Mouse (Mus musculus): ENCODE data around the gene Gla.

Gla gene

DNA sequence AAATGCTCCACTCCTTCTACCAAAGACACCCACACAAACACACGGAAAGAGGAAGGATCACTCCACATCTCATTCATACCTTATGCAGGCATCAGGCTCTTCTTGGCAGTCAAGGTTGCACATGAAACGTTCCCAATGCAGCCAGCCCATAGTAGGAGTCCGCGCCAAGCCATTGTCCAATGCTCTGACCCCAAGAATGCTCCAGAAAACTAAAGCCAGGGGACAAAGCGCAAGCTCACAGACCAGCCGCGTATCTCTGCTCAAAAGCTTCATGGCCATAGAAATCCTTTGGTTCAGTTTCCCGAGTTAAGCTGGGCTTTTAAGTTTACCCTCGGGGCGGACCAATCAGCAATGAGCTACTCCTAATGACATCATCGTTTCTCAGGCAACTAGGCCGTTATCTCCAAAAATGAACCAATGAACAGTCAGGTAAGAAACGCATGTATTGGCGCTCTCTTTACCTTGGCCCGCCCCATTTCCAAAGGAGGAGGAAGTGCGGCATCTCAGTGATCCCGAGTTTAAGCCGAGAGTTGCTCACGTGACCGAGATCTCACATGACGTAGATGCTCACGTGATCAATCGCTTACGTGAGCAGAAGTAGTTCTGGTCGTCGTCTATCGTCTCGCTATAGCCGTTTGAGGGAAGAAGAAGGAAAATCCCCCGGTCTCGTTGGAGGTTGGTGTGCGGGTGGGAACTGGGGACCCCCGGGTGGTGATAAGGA, at the start of gene Gla, which contains the start of gene Hnrnph2:
TSS of gene Gla (minus strand) at position 467 of the 721 bp plus-strand sequence.
TSS of gene Hnrnph2 (plus strand) at position 521 of the 721 bp plus-strand sequence.
- DNase-seq (ENCODE audit: low spot score) = peak; percentile 80

DNA sequence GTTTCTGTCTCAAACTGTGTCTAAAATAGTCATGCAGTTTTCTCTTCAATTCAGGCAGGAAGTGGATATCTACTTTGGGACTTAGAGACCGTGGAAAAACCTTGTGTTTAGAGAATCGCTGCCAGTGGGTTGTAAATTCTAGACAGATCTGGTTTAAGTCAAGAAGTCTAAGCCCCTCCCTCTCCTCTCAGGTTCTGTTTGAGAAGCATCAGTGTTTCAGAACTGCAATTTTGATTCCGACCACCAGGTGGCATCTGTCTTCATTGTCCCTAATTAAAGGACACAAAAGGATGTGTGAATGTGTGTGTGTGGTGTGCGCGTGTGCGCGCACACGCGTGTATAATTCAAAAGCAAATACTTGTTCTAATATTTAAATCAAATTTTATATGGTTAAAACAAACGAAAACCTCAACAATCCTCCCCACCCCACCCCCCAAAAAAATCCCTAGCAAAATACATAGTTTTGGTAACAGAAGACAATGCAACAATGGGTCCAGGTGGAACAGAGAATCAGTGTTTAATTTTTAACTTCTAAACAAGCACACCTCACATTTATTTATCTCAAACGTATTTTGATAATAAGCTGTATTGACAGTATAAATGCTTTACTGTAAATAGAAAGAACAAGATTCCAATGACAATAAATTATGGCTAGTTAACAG, 47.2 kb upstream of the Gla start:
- peak; percentile 27 for DNase-seq (ENCODE audit: low spot score)

DNA sequence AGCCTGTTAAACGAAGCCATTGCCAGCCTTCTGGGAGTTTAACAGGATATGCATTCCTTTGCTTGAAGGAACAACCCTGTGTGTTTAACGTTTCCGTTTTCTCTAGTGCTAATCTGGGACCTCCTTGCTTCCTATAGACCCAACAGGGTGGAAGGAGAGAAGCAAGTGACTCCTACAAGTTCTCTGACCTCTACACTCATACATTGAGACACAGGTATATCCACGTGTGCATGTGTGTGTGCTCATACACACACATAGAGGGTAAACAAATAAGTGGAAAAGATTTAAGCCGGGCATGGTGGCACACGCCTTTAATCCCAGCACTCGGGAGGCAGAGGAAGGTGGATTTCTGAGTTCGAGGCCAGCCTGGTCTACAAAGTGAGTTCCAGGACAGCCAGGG, 46.5 kb upstream of the Gla start:
- DNase-seq (ENCODE audit: low spot score) = no peak

- no peak for DNase-seq (ENCODE audit: low spot score)
Measured at GRCm38 (mm10) chrX:134646338-134646737, 45.4 kb upstream of the Gla start.

DNA sequence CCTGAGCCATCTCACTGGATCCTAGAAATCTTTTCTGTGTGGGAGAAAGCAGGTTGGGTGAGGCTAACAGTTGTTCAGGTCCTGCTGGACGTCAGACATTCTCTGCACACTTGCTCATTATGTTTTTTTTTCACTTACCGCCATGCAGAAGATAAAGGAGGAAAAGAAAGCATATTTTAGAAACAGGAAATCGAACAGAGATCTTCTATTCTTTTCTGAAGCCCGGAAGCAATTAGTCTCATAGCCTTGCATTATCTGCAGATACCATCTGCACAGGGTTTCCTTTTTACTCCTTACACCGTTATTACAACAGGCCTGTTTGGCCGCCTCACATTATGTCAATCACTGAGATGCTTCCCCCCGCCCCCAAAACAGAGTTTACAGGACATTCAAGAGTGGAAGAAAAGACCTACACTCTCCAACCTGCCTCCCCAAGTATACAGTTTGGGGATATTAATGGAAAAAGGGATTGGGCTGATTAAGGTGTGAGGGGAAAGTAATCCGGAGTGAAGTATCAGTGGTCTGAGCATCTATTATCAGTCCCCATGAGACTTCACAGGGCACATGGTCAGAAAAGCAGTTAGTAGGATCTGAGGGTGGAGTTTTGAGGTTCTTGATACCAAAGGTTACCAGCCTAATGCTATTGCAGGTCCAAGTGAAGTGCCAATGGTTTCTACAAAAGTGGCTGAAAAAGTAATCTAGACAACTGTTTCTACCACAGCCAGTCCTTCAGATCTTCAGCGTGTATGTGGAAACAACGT, 40.3 kb upstream of the Gla start:
- DNase-seq (ENCODE audit: low spot score) = no peak

- DNase-seq (ENCODE audit: low spot score) = no peak
Measured at GRCm38 (mm10) chrX:134635860-134636259, 34.9 kb upstream of the Gla start.

DNA sequence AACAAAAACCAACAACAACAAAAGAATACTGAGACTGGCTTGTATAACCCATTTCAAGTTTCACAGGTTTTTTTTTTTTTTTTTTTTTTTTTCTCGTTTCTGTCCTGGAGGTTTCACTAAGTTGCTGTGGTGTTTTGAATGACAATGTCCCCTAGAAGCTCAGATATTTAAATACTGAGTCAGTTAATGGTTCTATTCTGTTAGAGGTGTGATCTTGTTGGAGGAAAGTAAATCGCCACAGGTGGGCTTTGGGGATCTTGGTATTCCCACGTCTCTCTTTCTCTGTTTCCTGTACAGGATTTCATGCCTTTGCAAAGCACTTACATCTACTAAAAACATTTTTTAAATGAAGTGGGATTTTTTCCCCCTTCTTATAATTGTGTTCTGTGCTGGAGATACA, 34.2 kb upstream of the Gla start:
- DNase-seq (ENCODE audit: low spot score) = no peak

GRCm38 (mm10) chrX:134632710-134633109, 31.8 kb upstream of the Gla start:
- DNase-seq (ENCODE audit: low spot score) = no peak

- no peak for DNase-seq (ENCODE audit: low spot score)
Measured at GRCm38 (mm10) chrX:134628200-134628599, 27.3 kb upstream of the Gla start.

DNA sequence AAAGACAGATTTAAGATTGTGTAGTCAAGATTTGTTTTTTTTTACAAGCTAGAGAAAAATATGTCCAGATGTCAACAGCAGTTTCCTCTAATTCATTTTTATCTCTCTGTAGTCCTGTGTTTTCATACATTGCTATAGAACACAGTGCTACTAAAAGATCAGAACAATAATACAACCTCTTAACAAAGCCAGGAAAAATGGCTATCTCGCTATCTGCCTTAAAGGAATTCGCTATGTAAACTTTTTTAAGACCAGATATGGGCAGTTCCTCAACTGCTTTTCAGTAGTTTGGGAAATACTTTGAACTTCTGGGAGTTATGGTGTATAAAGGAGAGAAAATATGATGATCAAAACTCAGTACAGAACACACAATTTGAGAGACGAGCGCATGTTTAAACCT, 22.4 kb upstream of the Gla start:
- DNase-seq (ENCODE audit: low spot score) = no peak

DNA sequence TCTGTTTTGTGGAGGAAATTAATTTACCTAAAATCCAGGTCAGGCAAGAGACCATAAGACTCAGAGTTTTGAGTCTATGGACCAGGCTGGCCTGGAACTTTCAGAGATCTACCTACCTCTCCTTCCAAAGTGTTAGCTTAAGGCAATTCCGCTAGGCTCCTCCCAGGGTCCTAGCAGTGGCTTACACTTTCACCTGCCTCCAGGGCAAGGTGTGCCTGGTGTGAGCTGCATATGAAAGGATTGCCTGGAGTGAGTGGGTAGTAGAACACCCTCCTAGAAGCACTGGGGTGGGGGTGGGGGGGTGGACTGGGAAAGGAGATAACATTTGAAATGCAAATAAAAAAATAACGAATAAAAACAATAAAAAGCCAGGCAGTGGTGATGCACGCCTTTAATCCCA, 20.8 kb upstream of the Gla start:
- no peak for DNase-seq (ENCODE audit: low spot score)

GRCm38 (mm10) chrX:134620254-134620865, 19.4 kb upstream of the Gla start:
- no peak for DNase-seq (ENCODE audit: low spot score)

- no peak for DNase-seq (ENCODE audit: low spot score)
Measured at GRCm38 (mm10) chrX:134619695-134620094, 18.8 kb upstream of the Gla start.

DNA sequence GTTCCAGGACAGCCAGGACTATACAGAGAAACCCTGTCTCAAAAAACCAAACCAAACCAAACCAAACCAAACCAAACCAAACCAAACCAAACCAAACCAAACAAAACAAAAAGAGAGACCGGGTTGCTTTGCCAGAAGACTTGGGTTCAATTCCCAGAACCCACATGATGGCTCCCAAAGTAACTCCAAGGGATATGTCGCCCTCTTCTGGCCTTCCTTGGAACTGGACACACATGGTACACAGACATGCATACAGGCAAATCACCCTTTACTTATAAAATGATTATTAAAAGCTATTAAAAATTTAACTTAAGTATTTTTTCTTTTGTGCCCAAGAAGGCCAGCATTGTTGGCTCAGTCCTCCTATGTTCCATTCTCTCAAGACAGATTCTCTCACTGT, 13.4 kb upstream of the Gla start:
- DNase-seq (ENCODE audit: low spot score) = peak; percentile 19

GRCm38 (mm10) chrX:134612285-134612959, 11.5 kb upstream of the Gla start:
- DNase-seq (ENCODE audit: low spot score) = no peak

- DNase-seq (ENCODE audit: low spot score) = no peak
Measured at GRCm38 (mm10) chrX:134610984-134611383, 10.1 kb upstream of the Gla start.

DNA sequence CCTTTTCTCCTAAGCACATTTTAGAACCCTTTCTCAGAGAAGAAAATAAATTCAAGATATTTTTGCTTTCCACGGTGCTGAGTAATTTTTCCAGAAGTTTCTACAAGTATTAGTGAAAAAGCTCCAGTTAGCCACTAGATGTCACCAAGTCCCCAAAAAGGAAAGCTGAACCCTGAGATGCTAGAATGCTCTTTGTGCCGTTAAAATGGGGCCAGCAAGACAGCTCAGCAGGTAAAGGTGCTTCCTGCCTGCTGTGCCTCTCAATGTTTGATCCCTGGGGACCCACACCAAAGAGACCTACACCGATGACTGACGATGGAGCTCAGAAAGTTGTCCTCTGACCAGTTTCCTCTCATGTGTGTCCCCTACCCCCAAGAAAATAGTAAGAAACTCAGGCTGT, 8.5 kb upstream of the Gla start:
- no peak for DNase-seq (ENCODE audit: low spot score)

DNA sequence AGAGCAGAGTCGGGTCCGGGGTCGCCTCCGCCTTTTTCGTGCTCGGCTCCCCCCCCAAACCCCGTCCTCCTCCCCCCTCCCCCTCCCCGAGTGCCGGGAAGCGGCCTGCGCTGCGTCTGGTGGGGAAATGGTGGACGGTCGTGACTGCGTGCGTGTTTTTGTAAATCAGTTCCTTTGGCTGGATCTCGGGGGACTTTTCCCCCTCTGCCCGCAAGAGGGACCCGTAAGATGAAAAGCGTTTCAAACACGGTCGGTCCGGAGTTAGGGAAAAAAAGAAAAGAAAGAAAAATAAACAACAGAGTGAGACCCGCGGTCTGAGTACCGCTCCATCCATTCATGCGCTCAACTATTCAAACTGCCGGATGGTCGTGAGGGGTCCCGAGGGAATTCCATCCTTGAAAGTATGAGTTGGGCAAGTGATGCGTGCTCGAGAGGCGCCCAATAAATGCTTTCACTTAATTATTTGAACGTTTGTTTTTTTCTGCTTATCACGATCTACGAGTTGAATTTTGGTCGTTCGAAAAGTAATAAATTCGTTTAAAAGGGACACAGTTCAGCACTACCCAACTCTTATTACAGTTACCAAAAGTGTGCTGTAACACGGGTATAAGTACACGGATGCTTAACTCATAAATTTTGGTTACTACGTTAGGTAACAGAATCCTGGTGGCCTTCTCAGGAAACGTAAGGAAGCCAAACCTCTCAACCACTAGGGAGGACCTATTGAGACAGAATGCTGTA, 625 bp upstream of the Gla start:
- DNase-seq (ENCODE audit: low spot score) = no peak

DNA sequence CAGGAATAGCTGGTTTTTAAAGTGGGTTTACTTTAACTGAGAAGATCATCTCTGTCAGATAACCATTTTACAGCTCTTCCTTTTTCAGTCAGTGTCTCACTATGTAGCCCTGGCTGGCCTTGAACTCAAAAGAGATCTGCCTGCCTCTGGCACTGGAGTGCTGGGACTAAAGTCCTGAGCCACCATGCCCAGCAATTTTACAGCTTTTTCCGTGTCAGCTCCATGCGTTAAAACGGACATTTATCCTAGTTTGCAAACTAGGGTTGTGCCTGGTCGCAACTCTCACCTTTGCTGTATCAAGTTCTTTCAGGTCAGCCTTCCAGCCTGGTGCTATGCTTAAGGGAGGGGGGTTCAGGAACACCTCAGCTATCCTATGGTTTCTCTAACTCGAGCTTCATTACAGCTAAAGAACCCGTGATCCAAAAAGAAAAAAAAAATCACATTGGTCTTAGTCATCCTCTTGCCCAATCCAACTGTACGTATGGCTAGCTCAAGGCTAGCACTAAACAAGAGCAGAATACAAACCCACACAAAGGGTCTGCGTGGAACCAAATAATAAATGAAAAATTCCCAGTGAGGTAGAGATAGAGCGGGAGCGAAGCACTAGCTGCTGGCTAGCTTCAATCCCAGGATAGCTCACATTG, 881 bp downstream of the Gla start:
- DNase-seq (ENCODE audit: low spot score) = no peak

DNA sequence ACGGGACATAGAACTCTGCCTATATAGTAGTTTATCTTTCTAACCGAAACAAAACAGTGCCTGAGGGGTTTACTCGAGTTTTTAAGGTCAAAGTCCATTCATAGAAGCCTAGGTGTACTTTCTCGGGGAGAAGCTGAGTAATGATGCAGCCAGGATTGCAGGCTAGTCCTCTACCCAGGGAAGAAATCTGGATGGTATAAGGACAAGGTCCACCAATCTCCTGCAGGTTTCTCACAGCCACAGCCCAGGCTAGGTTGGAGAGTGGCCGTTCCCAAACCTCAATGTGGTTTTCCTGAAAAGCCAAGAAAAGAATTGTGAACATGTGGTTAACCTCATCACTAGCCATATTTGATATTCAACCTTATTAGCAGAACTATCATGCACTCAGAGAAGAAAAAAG, 11.1 kb downstream of the Gla start:
- DNase-seq (ENCODE audit: low spot score) = no peak

- DNase-seq (ENCODE audit: low spot score) = no peak
Measured at GRCm38 (mm10) chrX:134588997-134589396, 11.9 kb downstream of the Gla start.
